Mouse (Mus musculus) kidney, adult 2 months (tissue): ENCODE measurements around the gene Arid3b. TPM values are rescaled to one million over a fixed set of nuclear protein-coding genes. Genes with fewer than 3 reads are reported as not detected.

Experiments
- DNase-seq: peaks from one replicate; pipeline ENCODE4 v3.0.0; 2021
- H3K27ac ChIP-seq: fragments of 200-500 bp; 2 replicates; pipeline ENCODE4 v1.5.1; 2012; ENCODE audit warnings: low read depth, low read length, control low read depth, inconsistent platforms; ENCODE audit not compliant: insufficient read depth
- H3K27me3 ChIP-seq: fragments of 200-500 bp; replicated peaks from 2 replicates; pipeline ENCODE4 v1.6.1; 2012; ENCODE audit warnings: mild to moderate bottlenecking, moderate library complexity, low read length, inconsistent platforms; ENCODE audit not compliant: control insufficient read depth, insufficient read depth
- H3K36me3 ChIP-seq: fragments of 200-500 bp; 2 replicates; pipeline ENCODE4 v1.6.1; 2012; ENCODE audit warnings: mild to moderate bottlenecking, moderate library complexity, low read length, inconsistent platforms; ENCODE audit not compliant: control insufficient read depth, insufficient read depth
- H3K4me1 ChIP-seq: fragments of 200-500 bp; 2 replicates; pipeline ENCODE4 v1.6.1; 2011; ENCODE audit warnings: low read length; ENCODE audit not compliant: control insufficient read depth, insufficient read depth
- H3K4me3 ChIP-seq: fragments of 200-500 bp; 2 replicates; pipeline ENCODE4 v1.5.1; 2011; ENCODE audit warnings: mild to moderate bottlenecking, low read depth, low read length, control low read depth; ENCODE audit not compliant: insufficient read depth
- CTCF ChIP-seq: fragments of 200-500 bp; conservative IDR thresholded peaks from 2 replicates; pipeline ENCODE4 v1.5.1; 2011; ENCODE audit warnings: low read depth, mild to moderate bottlenecking, control low read depth, low read length, moderate library complexity, mixed read lengths; ENCODE audit not compliant: insufficient read depth, insufficient read length
- POLR2A ChIP-seq: fragments of 200-500 bp; IDR thresholded peaks from one replicate; pipeline ENCODE4 v1.6.1; 2011; ENCODE audit warnings: low read depth, low read length, control low read depth
- WGBS: fragments of 180-500 bp; shearing (Covaris S2); methylation state at CpG from one replicate; pipeline ENCODE4 v1.1.7; 2018; 5-methylcytosine and 5-hydroxymethylcytosine counted together
- polyA plus RNA-seq: library from polyadenylated mRNA; depleted of rRNA; stranded (reverse); fragments of >200 nt; gene quantifications from 2 replicates; pipeline ENCODE4 v1.2.3, GENCODE M21; 2012

The Arid3b gene
- polyA plus RNA-seq, 1 experiment = 5.0 TPM

DNA sequence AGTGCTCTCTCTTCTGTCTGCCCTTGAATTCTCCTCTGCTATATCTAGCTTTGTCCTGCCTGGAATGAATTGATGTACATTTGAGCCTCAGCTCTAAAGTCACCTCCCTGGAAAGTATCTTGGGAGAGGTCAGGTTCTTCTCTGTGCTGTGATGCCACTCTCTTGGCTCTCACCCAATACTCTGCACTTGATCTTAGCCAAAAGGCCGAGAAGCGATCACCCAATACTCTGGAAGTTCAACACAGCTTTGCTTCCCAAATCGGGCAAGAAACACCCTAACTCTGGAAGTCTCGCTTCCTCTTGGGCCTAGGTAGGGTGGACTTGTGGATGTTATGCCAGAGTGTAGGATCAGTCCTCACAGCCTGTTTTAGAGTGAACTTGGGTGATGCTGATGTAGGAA is 69.4 kb downstream of the Arid3b start:
- H3K27ac ChIP-seq = no peak overlapping the region
- no peaks in the 10 kb centered on the region for H3K36me3 ChIP-seq
- TF ChIP-seq POLR2A = no peak
- TF ChIP-seq CTCF = no peak
- DNase-seq = no peak
- peaks cover 15% of the 10 kb centered on the region for H3K4me1 ChIP-seq
- 76% methylated on average over 4 of the region's 4 CpGs for WGBS
- H3K27me3 ChIP-seq = no peaks in the 10 kb centered on the region
- no peak overlapping the region for H3K4me3 ChIP-seq

DNA sequence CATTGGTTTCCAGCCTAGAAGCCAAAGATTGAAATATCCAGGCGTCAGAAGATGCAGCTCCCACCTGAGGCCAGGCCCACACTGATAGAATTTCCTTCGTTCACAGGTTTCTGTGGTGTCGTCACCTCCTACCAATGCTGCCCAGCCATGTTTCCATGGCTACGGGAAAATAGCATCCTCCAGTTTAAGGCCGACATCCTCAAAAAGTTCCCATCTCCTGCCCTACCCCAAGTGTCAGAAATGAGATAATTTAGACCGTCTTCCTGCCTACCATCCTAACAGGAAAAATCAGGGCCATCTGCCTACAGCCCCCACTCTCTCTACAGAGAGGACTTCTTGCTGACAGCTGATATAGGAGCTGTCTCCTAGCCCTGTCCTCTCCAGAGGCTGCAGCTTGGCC is 70.2 kb downstream of the Arid3b start:
- H3K36me3 ChIP-seq = no peaks in the 10 kb centered on the region
- no peak for DNase-seq
- no peak for TF ChIP-seq CTCF
- no peak for TF ChIP-seq POLR2A
- H3K27me3 ChIP-seq = no peaks in the 10 kb centered on the region
- H3K27ac ChIP-seq = no peak overlapping the region
- 69% methylated on average over 6 of the region's 6 CpGs for WGBS
- H3K4me1 ChIP-seq = peaks cover 23% of the 10 kb centered on the region
- no peak overlapping the region for H3K4me3 ChIP-seq

DNA sequence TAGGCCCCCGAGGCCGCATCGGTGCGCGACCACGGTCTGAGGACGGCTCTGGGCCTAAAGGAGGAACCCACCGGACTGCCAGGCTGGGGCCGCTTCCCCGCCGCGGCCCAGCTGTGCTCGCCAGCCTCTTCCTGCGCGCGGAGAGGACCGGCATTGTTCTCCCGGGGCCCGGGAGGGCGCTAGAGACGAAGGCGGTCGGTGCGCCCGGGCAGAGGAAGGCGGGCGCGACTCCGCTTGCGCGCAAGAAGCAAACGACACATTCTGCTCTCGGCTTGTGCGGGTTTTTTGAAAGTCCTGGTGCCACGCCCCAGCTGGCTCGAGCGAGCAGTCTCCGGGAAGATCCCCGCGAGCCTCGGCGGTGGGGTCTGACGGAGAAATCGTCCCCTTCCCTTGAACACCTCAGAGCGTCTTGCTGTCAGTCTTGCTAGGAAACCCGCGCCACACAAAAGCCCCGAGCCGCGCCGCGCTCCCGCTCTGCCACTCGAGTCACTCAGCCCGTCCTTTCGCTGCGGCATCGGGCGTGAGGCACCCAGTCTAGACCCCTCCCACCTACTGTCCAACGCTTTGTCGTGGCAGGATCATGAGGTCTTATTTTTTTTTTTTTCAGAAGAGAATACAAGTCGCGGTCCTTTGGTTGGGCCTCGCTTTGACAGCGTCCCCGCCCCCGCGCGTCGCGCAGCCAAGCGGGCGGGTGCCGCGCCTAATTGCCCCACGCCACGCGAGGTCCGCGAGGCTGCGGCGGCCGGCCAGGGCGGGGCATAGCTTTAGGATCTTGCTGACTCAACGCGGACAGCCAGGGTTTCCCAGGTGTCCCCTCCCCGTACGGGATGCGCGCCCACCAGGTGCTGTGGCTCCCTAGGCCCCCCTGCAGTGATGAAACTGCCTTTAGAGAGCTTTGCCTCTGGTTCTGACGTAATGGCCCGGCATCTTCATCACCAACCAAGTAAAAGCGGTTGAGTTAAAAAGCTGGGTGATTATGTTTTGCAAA is 70.9 kb downstream of the Arid3b start, which contains the start of gene Clk3:
Gene Clk3, minus strand, starts transcription at position 497 of the 988 bp plus-strand sequence.
- Histone ChIP-seq H3K4me1 (peaks cover 25% of the 10 kb centered on the region), H3K36me3 (peaks cover under 1% of the 10 kb centered on the region; the same call in 1 of the 2 replicates), H3K27me3 (no peaks in the 10 kb centered on the region), H3K4me3 (peak within 1 kb of the TSS; percentile 96), H3K27ac (peak within 1 kb of the TSS; percentile 99)
- DNase-seq = peak; percentile 82
- WGBS = 1% methylated on average over 93 of the region's 93 CpGs
- TF ChIP-seq CTCF (no peak), POLR2A (no peak)

- peak overlapping the region; percentile 96 for H3K4me3 ChIP-seq
- WGBS = 1% methylated on average over 45 of the region's 45 CpGs
- H3K27me3 ChIP-seq = no peaks in the 10 kb centered on the region
- peak; percentile 97 for DNase-seq
- peaks cover 2% of the 10 kb centered on the region; the same call in 1 of the 2 replicates for H3K36me3 ChIP-seq
- peaks cover 25% of the 10 kb centered on the region for H3K4me1 ChIP-seq
- H3K27ac ChIP-seq = peak overlapping the region; percentile 99
- no peak for TF ChIP-seq CTCF
- TF ChIP-seq POLR2A = peak; percentile 55
Observed at GRCm38 (mm10) chr9:57764974-57765363, 71.6 kb downstream of the Arid3b start.

DNA sequence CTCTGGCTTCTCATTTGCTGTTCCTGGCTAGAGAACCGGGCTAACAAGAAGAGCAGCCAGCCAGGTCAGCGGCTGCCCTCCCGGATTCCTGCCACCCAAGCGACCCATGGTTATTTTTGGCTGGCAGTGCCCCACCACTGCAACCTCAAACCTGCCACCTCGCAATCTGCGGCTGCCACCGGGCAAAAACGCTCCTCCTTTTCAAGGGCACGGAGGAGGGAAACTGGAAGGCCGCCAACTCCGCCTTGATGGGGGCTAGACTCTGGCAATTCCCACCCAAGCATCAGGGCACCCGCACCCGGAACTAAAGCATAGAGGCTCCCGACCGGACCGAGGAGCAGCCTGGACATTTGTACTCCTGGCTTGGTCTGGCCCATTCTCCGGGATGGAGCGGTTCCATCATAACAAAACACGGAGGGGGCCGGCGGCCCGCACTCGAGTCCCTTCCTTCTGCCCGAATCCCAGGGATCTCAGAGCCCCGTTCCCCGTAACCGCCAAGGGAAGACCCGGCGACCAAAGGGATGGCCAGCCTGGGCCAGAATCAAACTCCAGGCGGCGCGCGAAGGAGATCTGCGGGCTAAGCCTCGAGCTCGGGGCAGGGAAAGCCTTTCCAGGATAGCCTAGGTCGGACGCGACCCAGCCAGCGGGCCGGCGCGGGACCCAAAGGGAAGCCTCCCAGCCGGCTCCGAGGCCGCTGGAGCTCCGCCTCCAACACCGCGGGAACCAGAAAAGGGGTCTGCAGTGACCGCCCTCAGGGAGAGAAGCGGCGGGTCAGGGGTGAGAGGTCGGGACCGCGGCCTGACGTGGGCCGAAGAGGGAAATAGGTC is 72.2 kb downstream of the Arid3b start:
- WGBS = under 1% methylated on average over 57 of the region's 57 CpGs
- DNase-seq = peak; percentile 89
- Histone ChIP-seq H3K4me3 (peak overlapping the region; percentile 96), H3K4me1 (peaks cover 29% of the 10 kb centered on the region), H3K27ac (peak overlapping the region; percentile 97), H3K36me3 (peaks cover 2% of the 10 kb centered on the region; the same call in 1 of the 2 replicates), H3K27me3 (no peaks in the 10 kb centered on the region)
- TF ChIP-seq CTCF = no peak
- TF ChIP-seq POLR2A = no peak

DNA sequence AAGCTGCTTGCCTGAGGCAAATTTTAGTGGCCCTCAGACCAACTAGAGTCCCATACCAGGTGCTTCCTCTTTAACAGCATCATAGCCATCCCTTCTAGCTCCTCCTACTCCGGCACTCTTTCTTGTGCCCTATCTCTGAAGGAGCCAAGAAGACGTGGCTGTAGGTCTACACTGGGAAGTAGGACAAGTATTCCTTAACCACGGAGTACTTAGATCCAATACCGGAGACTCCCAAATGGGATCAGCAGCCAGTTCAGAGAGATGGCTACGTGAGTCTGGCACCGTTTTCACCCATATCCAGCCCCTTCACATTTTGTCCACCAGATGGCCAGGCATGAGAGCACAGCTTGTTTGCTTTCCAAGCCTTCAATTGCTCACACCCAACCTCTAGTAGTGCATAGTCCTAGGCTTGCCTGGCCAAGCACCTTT is 74.0 kb downstream of the Arid3b start:
- Histone ChIP-seq H3K36me3 (peaks cover 2% of the 10 kb centered on the region; the same call in 1 of the 2 replicates), H3K27ac (no peak overlapping the region), H3K27me3 (no peaks in the 10 kb centered on the region), H3K4me1 (peaks cover 33% of the 10 kb centered on the region), H3K4me3 (no peak overlapping the region)
- DNase-seq = peak; percentile 65
- TF ChIP-seq CTCF (peak; percentile 68), POLR2A (no peak)
- WGBS = 24% methylated on average over 6 of the region's 6 CpGs
